Mouse (Mus musculus): ENCODE results near the gene Kremen1. TPM values are rescaled to one million over a fixed set of nuclear protein-coding genes. Genes with fewer than 3 reads are reported as not detected.

The Kremen1 gene
- total RNA-seq, 1 experiment from 2014 or later, result 8.5 TPM

- 0 out of 2 replicates have a peak, but pooled peaks have one; percentile 25 for ATAC-seq (ENCODE audit: extremely low read depth, insufficient number of reproducible peaks, low FRiP score, poor library complexity, severe bottlenecking)
Measured at GRCm38 (mm10) chr11:5150416-5151246, 110.7 kb downstream of the Kremen1 start.

GRCm38 (mm10) chr11:5149955-5150354 is 111.4 kb downstream of the Kremen1 start:
- ATAC-seq (ENCODE audit: extremely low read depth, insufficient number of reproducible peaks, low FRiP score, poor library complexity, severe bottlenecking), result no peak

DNA sequence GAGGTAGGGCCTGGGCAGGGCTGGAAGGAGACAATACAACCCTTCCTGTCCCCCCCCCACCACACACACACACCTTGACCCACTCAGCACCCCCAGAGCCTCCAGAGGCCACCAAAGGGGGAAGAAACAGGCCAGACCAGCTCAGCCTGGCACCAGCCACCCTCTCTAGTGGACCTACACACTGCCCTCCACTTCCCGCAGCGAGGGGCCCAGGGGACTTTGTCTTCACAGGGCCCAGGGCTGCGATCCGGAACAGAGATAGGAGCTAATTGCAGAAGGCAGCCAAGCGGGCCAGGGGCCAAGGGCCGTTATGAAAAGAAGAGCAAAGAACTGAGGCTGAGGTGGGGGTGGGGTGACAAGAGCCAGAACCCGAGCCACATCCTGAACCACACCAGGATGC is 112.1 kb downstream of the Kremen1 start:
- ATAC-seq (ENCODE audit: extremely low read depth, insufficient number of reproducible peaks, low FRiP score, poor library complexity, severe bottlenecking), result no peak

- ATAC-seq (ENCODE audit: extremely low read depth, insufficient number of reproducible peaks, low FRiP score, poor library complexity, severe bottlenecking), result no peak
Measured at GRCm38 (mm10) chr11:5145600-5145999, 115.8 kb downstream of the Kremen1 start.

DNA sequence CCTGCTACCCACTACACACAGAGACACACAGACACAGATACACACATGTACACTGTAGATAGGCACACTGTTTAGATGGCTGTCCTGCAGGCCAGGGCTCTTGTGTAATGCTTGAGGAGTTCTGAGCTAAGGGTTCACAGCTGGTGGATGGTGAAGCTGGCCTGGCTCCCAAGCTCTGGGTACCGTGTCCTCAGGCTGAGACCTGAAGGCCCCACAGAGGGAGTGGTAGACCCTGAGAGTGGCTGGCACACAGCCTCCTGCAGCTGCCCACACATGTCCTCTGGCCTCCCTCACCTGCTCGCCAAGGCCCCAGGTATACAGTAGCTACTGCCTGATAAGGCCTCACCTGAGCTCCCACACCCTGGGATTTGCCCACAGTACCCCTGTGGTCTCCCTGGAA is 119.4 kb downstream of the Kremen1 start:
- ATAC-seq (ENCODE audit: extremely low read depth, insufficient number of reproducible peaks, low FRiP score, poor library complexity, severe bottlenecking), result no peak

Other genes with a start within 250 kb of the Kremen1 start
- 1.6 and 1.9 TPM in 2 replicates for gene Rasl10a, start 203.4 kb downstream of the Kremen1 start, total RNA-seq (2017)
- gene Gas2l1, start 196.2 kb downstream of the Kremen1 start, total RNA-seq (2017), result 7.0 and 9.5 TPM in 2 replicates
- 4.3 and 5.2 TPM in 2 replicates for gene Rhbdd3, start 162.6 kb downstream of the Kremen1 start, total RNA-seq (2017)
- gene Ewsr1, start 162.3 kb downstream of the Kremen1 start, total RNA-seq (2017), result 573 and 592 TPM in 2 replicates
- 13.4 and 15.8 TPM in 2 replicates for gene Emid1, start 109.3 kb downstream of the Kremen1 start, total RNA-seq (2017)
- gene Znrf3, start 183.3 kb upstream of the Kremen1 start, total RNA-seq (2017), result 1.3 and 1.4 TPM in 2 replicates

Measured in neutrophil, adult 5-6 weeks (primary cell).